ENCODE assay signal across 26 mouse cellular contexts in the genomic region with DNA sequence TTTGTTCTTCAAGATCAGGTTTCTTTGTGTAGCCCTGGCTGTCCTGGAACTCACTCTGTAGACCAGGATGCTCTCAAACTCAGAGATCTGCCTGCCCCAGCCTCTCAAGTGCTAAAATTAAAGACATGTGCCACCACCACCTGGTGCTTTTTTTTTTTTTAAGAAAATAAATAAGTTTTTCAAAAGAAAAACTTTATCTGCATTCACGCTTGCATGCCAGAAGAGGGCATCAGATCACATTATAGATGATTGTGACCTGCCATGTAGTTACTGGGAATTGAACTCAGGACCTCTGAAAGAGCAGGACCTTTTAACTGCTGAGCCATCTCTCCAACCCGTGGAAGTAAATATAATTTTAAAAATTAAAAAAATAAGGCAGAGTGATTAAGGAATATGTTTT. TPM values are rescaled to one million over a fixed set of nuclear protein-coding genes. Genes with fewer than 3 reads are reported as not detected.
DNase-seq lines count a peak whose midpoint lies in the region; ATAC-seq and TF ChIP-seq lines count a peak whose summit lies in the region.
"Had no signal": no experiment of that assay in that cellular context is flagged by ENCODE, and none has a peak within 500 bp of the region (broad histone marks: within the 10 kb centered on the region; RNA-seq: fewer than 3 reads in every experiment).

No protein-coding gene starts in this region.

- H3K27me3 ChIP-seq in kidney, postnatal 0 days (ENCODE audit: insufficient read depth, low read length), result no peaks in the 10 kb centered on the region
- H3K27me3 ChIP-seq in kidney, embryonic 15.5 days, result no peaks in the 10 kb centered on the region
- H3K27me3 ChIP-seq in lung, postnatal 0 days (replicated peaks; ENCODE audit: insufficient read depth, low read length), result no peaks in the 10 kb centered on the region
- H3K27me3 ChIP-seq: embryonic facial prominence, embryonic 13.5 days; forebrain, embryonic 12.5 days had no signal

- 90% methylated on average over 2 of the region's 2 CpGs for WGBS in kidney, postnatal 0 days
- WGBS in kidney, embryonic 15.5 days, result 90% methylated on average over 2 of the region's 2 CpGs
- 76% methylated on average over 2 of the region's 2 CpGs for WGBS in lung, postnatal 0 days

- TF ChIP-seq EP300 in lung, postnatal 0 days (IDR thresholded peaks at IDR 0.05), result no peak

- H3K27ac ChIP-seq in gastrocnemius, adult 2 months, result no peak overlapping the region
- no peak overlapping the region for H3K27ac ChIP-seq in kidney, postnatal 0 days
- no peak overlapping the region for H3K27ac ChIP-seq in kidney, embryonic 15.5 days
- no peak overlapping the region for H3K27ac ChIP-seq in lung, postnatal 0 days (ENCODE audit: low read length)
- H3K27ac ChIP-seq: embryonic facial prominence, embryonic 13.5 days; forebrain, embryonic 12.5 days; heart, embryonic 10.5 days; hindbrain, embryonic 10.5 days; hindbrain, embryonic 14.5 days had no signal

- ATAC-seq in kidney, postnatal 0 days (replicated peaks; ENCODE audit: low FRiP score, low read depth), result no peak
- ATAC-seq in kidney, embryonic 15.5 days (replicated peaks; ENCODE audit: low FRiP score), result no peak
- no peak for ATAC-seq in lung, postnatal 0 days
- ATAC-seq: CD4-positive, CD25-positive, alpha-beta regulatory T cell, adult 4 months; forebrain, embryonic 16.5 days had no signal

- no peak overlapping the region for H3K9ac ChIP-seq in kidney, postnatal 0 days (ENCODE audit: low read depth, low read length)
- H3K9ac ChIP-seq in kidney, embryonic 15.5 days, result no peak overlapping the region
- no peak overlapping the region for H3K9ac ChIP-seq in lung, postnatal 0 days (replicated peaks; ENCODE audit: low read depth)
- H3K9ac ChIP-seq: embryonic facial prominence, embryonic 13.5 days; forebrain, embryonic 12.5 days; hindbrain, embryonic 14.5 days had no signal

- H3K36me3 ChIP-seq in kidney, postnatal 0 days (ENCODE audit: insufficient read depth, low read length), result no peaks in the 10 kb centered on the region
- no peaks in the 10 kb centered on the region for H3K36me3 ChIP-seq in kidney, embryonic 15.5 days
- H3K36me3 ChIP-seq in lung, postnatal 0 days (ENCODE audit: insufficient read depth, low read length), result no peaks in the 10 kb centered on the region
- H3K36me3 ChIP-seq: embryonic facial prominence, embryonic 13.5 days; forebrain, embryonic 12.5 days; heart, embryonic 10.5 days; hindbrain, embryonic 10.5 days had no signal

- intact Hi-C loops in gastrocnemius, adult 2 months (cut with DNase I), result no loop called here

- no peak overlapping the region for H3K4me2 ChIP-seq in kidney, postnatal 0 days (ENCODE audit: low read length)
- H3K4me2 ChIP-seq in kidney, embryonic 15.5 days, result no peak overlapping the region
- H3K4me2 ChIP-seq in lung, postnatal 0 days (replicated peaks; ENCODE audit: low read depth, low read length), result no peak overlapping the region
- H3K4me2 ChIP-seq: embryonic facial prominence, embryonic 13.5 days; forebrain, embryonic 12.5 days; hindbrain, embryonic 14.5 days had no signal

- peak; percentile 20; the same call in 1 of the 2 replicates for TF ChIP-seq CTCF in gastrocnemius, adult 2 months (IDR thresholded peaks at IDR 0.05)
- peak; percentile 38; the same call in 1 of the 2 replicates for TF ChIP-seq CTCF in kidney, postnatal 0 days (IDR thresholded peaks at IDR 0.05; ENCODE audit: low read depth)
- TF ChIP-seq CTCF in lung, postnatal 0 days (IDR thresholded peaks at IDR 0.05), result peak; percentile 25

- no peaks in the 10 kb centered on the region for H3K9me3 ChIP-seq in kidney, postnatal 0 days (replicated peaks; ENCODE audit: low read length)
- no peaks in the 10 kb centered on the region for H3K9me3 ChIP-seq in kidney, embryonic 15.5 days (replicated peaks)
- H3K9me3 ChIP-seq in lung, postnatal 0 days (ENCODE audit: low read length), result no peaks in the 10 kb centered on the region
- H3K9me3 ChIP-seq: embryonic facial prominence, embryonic 13.5 days; forebrain, embryonic 12.5 days; heart, embryonic 10.5 days; hindbrain, embryonic 10.5 days had no signal

- no peak overlapping the region for H3K4me3 ChIP-seq in gastrocnemius, adult 2 months
- no peak overlapping the region for H3K4me3 ChIP-seq in kidney, postnatal 0 days (replicated peaks; ENCODE audit: low read depth, low read length)
- H3K4me3 ChIP-seq in kidney, embryonic 15.5 days (replicated peaks), result no peak overlapping the region
- no peak overlapping the region for H3K4me3 ChIP-seq in lung, postnatal 0 days (ENCODE audit: low read depth, low read length)
- H3K4me3 ChIP-seq: embryonic facial prominence, embryonic 13.5 days; forebrain, embryonic 12.5 days; heart, embryonic 10.5 days; hindbrain, embryonic 10.5 days had no signal

- no peak for DNase-seq in gastrocnemius, adult 2 months
- no peak for DNase-seq in gastrocnemius, postnatal 4 days (ENCODE audit: low spot score in 2 of 2)
- no peak for DNase-seq in kidney, postnatal 0 days (ENCODE audit: low spot score)
- DNase-seq in lung, postnatal 0 days (ENCODE audit: low spot score), result no peak
- DNase-seq in lung, postnatal 10 days, result no peak
- DNase-seq in naive thymus-derived CD4-positive, alpha-beta T cell, adult 2 months (ENCODE audit: low read depth), result peak; percentile 24
- no peak for DNase-seq in thymus, postnatal 10 days (ENCODE audit: low spot score in 2 of 2)
- DNase-seq: adrenal gland, postnatal 10 days; B cell, adult 2 months; cerebellum, adult 11 months; cerebellum, adult 8-10 months; cerebellum, postnatal 25 days; gastrocnemius, postnatal 14 days; heart, postnatal 10 days had no signal

- H3K4me1 ChIP-seq in kidney, postnatal 0 days (replicated peaks; ENCODE audit: insufficient read depth, low read length), result no peaks in the 10 kb centered on the region
- no peaks in the 10 kb centered on the region for H3K4me1 ChIP-seq in kidney, embryonic 15.5 days
- H3K4me1 ChIP-seq in lung, postnatal 0 days (ENCODE audit: insufficient read depth, low read depth, low read length), result no peaks in the 10 kb centered on the region
- H3K4me1 ChIP-seq: forebrain, embryonic 12.5 days; heart, embryonic 10.5 days had no signal

RNA-seq across cellular contexts. Expression of a gene that starts 24.6 kb away (rescaled TPM):
- total RNA-seq in gastrocnemius, adult 2 months (2021), result 1 to 10 TPM; 6.2 to 7.0 TPM
- 10 to 100 TPM; 16.1 to 17.0 TPM for total RNA-seq in gastrocnemius, postnatal 4 days (2021)
- 14.0 and 17.9 TPM in 2 replicates for polyA plus RNA-seq in kidney, postnatal 0 days (2015; fragmentation: Nextera tagmentation; extraction: Ambion mirVana)
- 12.6 and 15.3 TPM in 2 replicates for polyA plus RNA-seq in kidney, embryonic 15.5 days (2015; fragmentation: Nextera tagmentation; extraction: Ambion mirVana)
- 52.5 and 64.9 TPM in 2 replicates for polyA plus RNA-seq in lung, postnatal 0 days (2015; fragmentation: Nextera tagmentation; extraction: Ambion mirVana)

RNA-seq across cellular contexts. Expression of a gene that starts 24.7 kb away (rescaled TPM):
- not detected for total RNA-seq in gastrocnemius, adult 2 months (2021)
- total RNA-seq in gastrocnemius, postnatal 4 days (2021), result not detected
- polyA plus RNA-seq in kidney, postnatal 0 days (2015; fragmentation: Nextera tagmentation; extraction: Ambion mirVana), result not detected in 2 replicates
- polyA plus RNA-seq in kidney, embryonic 15.5 days (2015; fragmentation: Nextera tagmentation; extraction: Ambion mirVana), result not detected in 2 replicates
- not detected in 2 replicates for polyA plus RNA-seq in lung, postnatal 0 days (2015; fragmentation: Nextera tagmentation; extraction: Ambion mirVana)
- total RNA-seq: adrenal gland, postnatal 10 days; adrenal gland, postnatal 4 days; gastrocnemius, postnatal 14 days; granulocyte monocyte progenitor cell, adult 5-6 weeks; heart, postnatal 10 days had no signal
- polyA plus RNA-seq: brain, embryonic 14.5 days; CD4-positive, CD25-positive, alpha-beta regulatory T cell, adult 4 months; embryonic facial prominence, embryonic 13.5 days; forebrain, embryonic 12.5 days; forebrain, embryonic 16.5 days; heart, embryonic 10.5 days; heart, embryonic 14.5 days; hindbrain, embryonic 10.5 days; hindbrain, embryonic 14.5 days had no signal

RNA-seq across cellular contexts. Expression of a gene that starts 27.7 kb away (rescaled TPM):
- under 1 TPM; 0.28 to 0.53 TPM for total RNA-seq in gastrocnemius, adult 2 months (2021)
- under 1 TPM; 0.31 to 0.32 TPM for total RNA-seq in gastrocnemius, postnatal 4 days (2021)
- 0.20 and 0.21 TPM in 2 replicates for polyA plus RNA-seq in kidney, postnatal 0 days (2015; fragmentation: Nextera tagmentation; extraction: Ambion mirVana)
- polyA plus RNA-seq in kidney, embryonic 15.5 days (2015; fragmentation: Nextera tagmentation; extraction: Ambion mirVana), result 0.23 TPM in 1 of 2 replicates, not detected in the other
- polyA plus RNA-seq in lung, postnatal 0 days (2015; fragmentation: Nextera tagmentation; extraction: Ambion mirVana), result 0.46 and 0.61 TPM in 2 replicates
- polyA plus RNA-seq: brain, embryonic 14.5 days; embryonic facial prominence, embryonic 13.5 days; forebrain, embryonic 12.5 days; heart, embryonic 10.5 days; heart, embryonic 14.5 days; hindbrain, embryonic 10.5 days; hindbrain, embryonic 14.5 days had no signal

RNA-seq across cellular contexts. Expression of a gene that starts 38.1 kb away (rescaled TPM):
- 1 to 10 TPM; 4.1 to 5.2 TPM for total RNA-seq in gastrocnemius, adult 2 months (2021)
- 10 to 100 TPM; 13.0 to 15.6 TPM for total RNA-seq in gastrocnemius, postnatal 4 days (2021)
- 21.3 and 21.6 TPM in 2 replicates for polyA plus RNA-seq in kidney, postnatal 0 days (2015; fragmentation: Nextera tagmentation; extraction: Ambion mirVana)
- polyA plus RNA-seq in kidney, embryonic 15.5 days (2015; fragmentation: Nextera tagmentation; extraction: Ambion mirVana), result 27.2 and 27.7 TPM in 2 replicates
- 18.1 and 19.4 TPM in 2 replicates for polyA plus RNA-seq in lung, postnatal 0 days (2015; fragmentation: Nextera tagmentation; extraction: Ambion mirVana)
